Mouse (Mus musculus): ENCODE data around the gene Slc22a15.

The Slc22a15 gene

GRCm38 (mm10) chr3:101917665-101918064 lies 6.6 kb downstream of the Slc22a15 start:
- DNase-seq (ENCODE audit: low read depth, low spot score): no peak

DNA sequence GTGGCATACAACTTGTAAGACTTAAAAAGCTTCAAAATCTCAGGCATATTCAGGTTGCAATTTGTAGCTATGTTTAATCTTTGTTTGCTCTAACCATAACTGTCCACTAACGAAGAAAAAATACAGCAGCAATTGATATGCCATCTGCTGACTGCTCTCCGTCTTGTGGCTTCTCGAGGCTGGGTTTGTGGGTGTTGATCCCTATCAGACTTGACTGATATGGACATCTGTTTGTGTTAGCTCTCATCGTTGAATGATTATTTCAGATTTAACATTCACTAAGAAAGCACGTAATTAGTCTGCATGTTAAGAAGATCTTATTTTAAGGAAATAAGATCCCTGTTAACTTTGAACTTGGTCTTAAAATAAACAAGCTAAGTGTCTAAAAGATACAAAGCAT lies 7.7 kb downstream of the Slc22a15 start:
- no peak for DNase-seq (ENCODE audit: low read depth, low spot score)

DNA sequence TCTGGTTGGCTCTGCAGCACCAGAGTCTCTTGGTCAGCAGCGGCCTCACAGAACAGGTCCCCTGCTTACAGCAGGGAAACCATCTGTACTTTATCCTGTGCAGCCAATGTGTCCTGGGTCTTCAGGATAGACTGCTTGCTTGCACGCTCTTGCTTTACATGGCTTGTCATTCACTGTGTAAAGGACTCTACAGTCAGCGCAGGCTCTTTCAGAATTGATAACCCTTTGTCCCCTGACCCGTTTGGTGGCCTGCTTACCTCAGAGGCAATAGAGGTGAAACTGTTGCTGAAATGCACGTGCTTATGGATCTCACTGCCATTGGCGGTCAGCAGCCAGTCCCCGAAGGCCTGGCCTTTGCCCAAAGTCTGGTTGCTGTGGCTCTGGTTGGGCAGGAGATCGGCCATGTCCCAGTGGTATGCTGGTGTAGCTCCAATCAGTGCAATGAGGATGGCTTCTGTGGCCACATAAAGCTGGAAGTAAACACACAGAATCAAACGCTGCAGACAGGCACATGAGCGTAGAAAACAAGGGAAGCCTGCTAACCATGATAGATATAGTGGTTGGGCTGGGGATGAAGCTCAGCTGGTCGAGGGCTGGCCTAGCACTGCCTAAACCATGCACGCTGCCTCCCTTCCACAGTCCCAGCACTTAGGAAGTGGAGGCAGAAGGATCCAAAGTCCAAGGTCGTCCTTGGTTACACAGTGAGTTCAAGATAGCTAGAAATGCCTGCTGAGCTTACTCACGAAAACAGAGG lies 9.0 kb downstream of the Slc22a15 start:
- no peak for DNase-seq (ENCODE audit: low read depth, low spot score)

GRCm38 (mm10) chr3:101914266-101914665 lies 10.0 kb downstream of the Slc22a15 start:
- no peak for DNase-seq (ENCODE audit: low read depth, low spot score)

GRCm38 (mm10) chr3:101912041-101912440 lies 12.2 kb downstream of the Slc22a15 start:
- no peak for DNase-seq (ENCODE audit: low read depth, low spot score)

DNA sequence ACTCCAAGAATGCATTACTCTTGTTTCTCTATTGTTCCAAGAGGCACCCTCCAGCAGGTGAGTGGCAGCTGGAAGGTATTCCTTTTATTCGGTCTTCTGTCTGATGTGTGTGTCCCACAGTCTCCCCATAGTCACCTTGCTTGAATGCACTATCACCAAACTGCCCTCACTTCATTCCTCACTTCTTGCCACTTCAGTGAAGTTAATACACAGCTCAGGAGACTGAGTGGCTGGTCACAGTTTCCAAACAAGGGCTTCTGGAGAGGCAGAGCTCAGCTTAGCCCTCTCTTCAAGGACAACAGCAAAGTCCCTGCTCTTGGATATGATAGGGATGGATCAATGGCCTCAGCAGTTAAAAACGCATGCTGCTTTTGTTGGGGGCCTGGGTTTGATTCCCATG lies 17.2 kb downstream of the Slc22a15 start:
- DNase-seq (ENCODE audit: low read depth, low spot score): no peak

- DNase-seq (ENCODE audit: low read depth, low spot score): no peak
These were observed 19.5 kb downstream of the Slc22a15 start for GRCm38 (mm10) chr3:101904776-101905175.

DNA sequence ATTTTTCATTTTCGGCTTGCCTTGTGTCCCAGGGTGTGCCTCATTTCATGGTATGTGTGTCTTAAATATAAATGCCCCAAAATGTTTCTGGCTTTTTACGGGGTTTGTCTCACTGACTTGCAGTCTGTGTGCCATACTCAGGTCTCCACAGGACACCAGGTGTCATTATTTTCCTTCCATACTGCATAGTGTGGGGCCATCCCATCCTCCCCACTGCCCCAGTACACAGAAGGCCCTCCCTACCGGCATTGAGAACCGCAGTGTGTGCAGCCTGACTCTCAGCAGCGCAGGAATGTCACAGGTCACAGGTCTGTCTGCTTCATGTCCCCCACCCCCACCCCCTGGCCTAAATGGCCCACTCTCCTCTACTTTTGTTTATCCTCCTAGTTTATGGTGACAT lies 21.2 kb downstream of the Slc22a15 start:
- DNase-seq (ENCODE audit: low read depth, low spot score): no peak

GRCm38 (mm10) chr3:101902344-101902743 lies 21.9 kb downstream of the Slc22a15 start:
- no peak for DNase-seq (ENCODE audit: low read depth, low spot score)

DNA sequence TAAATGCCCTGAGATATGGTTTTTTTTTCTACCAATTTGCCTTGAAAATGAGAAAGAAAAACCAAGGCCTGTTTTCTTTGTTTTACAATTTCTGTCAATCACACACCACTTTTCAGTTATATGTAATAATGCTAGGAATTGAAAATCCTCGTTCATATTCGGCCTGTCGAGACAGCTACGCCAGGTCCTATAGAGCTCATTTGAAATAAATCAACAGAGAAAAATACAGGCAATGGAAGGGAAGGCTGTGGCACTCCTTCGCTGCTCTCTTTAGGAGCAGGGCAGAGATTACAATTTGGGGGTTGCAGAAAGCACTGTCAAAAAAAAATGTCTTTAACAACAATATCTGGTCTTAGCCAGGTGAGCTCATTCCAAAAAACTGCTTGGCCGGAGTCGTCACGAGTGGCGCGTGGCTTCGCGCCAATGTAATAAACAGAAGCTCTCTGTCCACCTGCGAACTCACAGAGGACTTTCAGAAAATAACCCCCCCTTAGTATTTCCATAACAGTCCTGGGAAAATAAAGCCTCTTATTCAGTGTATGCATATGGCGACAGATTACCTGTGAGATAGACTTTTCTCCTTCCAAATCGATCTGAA lies 26.8 kb downstream of the Slc22a15 start:
- no peak for DNase-seq (ENCODE audit: low read depth, low spot score)

DNA sequence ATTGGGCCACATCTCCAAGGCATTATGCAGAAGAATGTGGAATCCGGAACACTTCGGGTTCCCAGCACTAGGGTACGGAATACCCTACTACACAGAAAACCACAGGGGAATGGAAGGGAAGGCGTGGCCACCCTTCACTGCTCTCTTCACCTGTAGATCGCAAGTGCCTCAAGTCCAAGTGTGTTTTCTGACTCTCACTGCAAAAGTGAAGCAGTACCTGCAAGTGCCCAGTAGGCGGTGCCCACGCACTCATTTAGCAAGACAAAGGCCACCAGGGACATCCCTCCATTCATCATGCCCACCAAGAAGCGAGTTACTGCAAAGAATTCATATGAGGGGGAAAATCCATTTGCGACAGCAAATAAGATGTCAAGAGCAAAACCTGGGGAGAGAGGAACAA lies 27.4 kb downstream of the Slc22a15 start:
- DNase-seq (ENCODE audit: low read depth, low spot score): peak; percentile 88

GRCm38 (mm10) chr3:101895376-101895910 lies 28.8 kb downstream of the Slc22a15 start:
- no peak for DNase-seq (ENCODE audit: low read depth, low spot score)

DNA sequence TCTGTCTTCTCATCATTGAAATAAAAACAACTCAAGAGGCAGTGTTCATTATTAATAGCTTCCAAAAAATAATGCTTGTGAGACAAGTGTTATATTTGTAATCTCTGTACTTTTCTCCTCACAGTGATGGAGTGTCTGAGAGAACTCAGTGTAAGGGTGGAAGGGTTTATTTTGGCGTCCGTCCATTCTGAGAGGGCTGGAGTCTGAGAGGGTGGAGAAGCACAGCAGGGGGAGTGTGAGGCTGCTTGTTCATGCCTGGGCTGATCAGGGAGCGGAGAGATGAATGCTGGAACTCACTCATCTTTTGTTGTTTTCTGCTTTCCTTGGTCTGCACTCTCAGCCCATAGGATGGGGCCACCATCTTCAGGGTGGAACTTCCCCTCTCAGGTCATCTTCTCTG lies 38.7 kb downstream of the Slc22a15 start:
- no peak for DNase-seq (ENCODE audit: low read depth, low spot score)

- no peak for DNase-seq (ENCODE audit: low read depth, low spot score)
These were observed 39.2 kb downstream of the Slc22a15 start for GRCm38 (mm10) chr3:101885041-101885440.

DNA sequence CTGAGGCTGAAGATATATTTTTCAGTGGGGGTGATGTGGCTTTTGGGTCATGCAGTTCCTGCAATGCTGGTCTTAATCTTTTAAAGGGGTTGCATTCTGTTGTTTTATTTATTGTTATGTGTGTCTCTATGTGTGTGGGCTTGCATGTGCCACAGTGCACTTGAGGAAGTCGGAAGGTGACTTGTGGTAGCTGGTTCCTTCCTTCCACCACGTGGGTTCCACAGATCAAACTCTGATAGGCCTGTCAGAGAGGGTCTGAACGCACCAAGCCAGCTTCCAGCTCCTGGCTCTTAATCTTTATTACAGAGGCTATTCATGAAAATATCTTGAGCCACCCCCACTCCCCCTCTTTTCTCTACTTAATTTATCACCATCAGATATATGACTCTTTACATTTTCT lies 40.4 kb downstream of the Slc22a15 start:
- no peak for DNase-seq (ENCODE audit: low read depth, low spot score)

DNA sequence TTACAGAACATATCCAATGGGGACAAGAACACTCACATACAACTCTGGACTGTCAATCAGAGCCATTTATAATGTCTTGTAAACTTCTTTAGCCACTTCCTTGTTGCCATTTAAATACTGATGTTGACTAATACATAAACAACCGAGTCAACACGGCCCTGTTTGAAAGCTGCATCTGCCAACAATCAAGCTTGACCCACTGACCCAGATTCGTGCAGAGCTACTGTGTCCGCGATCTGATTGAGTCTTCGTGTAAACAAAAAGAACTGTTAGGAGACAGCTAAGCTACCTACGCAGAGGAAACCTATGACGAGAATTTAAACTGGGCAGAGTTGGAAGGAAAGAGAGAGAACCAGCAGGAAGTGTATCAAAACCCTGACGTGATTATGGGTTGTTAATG lies 42.5 kb downstream of the Slc22a15 start:
- DNase-seq (ENCODE audit: low read depth, low spot score): no peak

DNA sequence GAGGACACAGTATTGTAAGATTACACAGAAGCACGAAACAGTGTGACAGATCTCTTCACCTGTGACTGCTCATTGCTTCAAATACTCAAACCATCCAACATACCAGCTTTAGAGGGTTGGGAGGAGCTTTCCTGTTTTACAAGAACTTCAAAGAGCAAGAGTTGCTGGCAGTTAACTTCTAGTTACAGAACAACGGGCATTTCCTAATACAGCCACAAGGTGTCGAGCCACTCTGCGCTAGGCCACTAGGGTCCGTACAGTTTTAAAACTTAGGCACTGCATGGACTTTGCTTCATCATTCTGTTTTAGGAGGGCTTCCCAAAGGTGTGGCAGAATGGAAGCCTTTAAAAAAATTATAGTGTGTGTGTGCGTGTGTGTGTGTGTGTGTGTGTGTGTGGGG lies 43.4 kb downstream of the Slc22a15 start:
- DNase-seq (ENCODE audit: low read depth, low spot score): peak; percentile 21

DNA sequence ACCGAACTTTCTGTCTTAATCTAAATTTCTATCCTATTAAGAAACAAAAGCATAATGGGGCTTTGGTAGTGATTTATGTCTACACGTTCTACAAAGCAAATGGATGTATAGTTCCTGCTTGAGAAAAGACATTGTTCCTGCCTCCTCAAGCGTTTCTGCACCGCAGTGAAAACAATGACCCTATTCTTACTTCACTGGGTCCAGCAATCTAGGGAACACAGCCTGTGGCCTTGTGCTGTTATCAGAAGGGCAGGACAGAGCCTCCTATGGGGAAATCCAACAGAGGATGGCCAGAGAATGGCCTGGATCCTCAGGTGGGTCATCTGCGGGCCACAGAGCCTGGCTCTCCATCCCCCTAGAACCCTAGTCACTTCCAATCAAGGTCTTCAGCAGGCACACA lies 46.1 kb downstream of the Slc22a15 start:
- DNase-seq (ENCODE audit: low read depth, low spot score): no peak

GRCm38 (mm10) chr3:101876459-101877285 lies 47.6 kb downstream of the Slc22a15 start:
- no peak for DNase-seq (ENCODE audit: low read depth, low spot score)

- DNase-seq (ENCODE audit: low read depth, low spot score): no peak
These were observed 48.9 kb downstream of the Slc22a15 start for GRCm38 (mm10) chr3:101875258-101875920.

- no peak for DNase-seq (ENCODE audit: low read depth, low spot score)
These were observed 51.1 kb downstream of the Slc22a15 start for GRCm38 (mm10) chr3:101873061-101873675.

Data from R1 (cell line).